Mouse (Mus musculus) heart, postnatal 0 days (tissue): ENCODE data around the gene Rdh16f2. TPM values are rescaled to one million over a fixed set of nuclear protein-coding genes. Genes with fewer than 3 reads are reported as not detected.
"Not testable (repeated sequence)": the region's sequence is repeated elsewhere in the genome, so short reads cannot be mapped to it uniquely, and the experiment has no call there.

Experiments
- ATAC-seq: fragments of 200-750 bp; cut with Nextera tagmentation; 2 replicates; pipeline ENCODE4 v1.8.0; 2017; ENCODE audit warnings: low read depth, moderate number of reproducible peaks, moderate library complexity; ENCODE audit not compliant: insufficient read depth
- DNase-seq: peaks from one replicate; pipeline ENCODE4 v3.0.0-alpha.2; 2016; ENCODE audit warnings: low spot score
- H3K27ac ChIP-seq: fragments of 300-500 bp; sonication (generic); 2 replicates; pipeline ENCODE4 v1.5.1; 2014; ENCODE audit warnings: low read depth, mild to moderate bottlenecking
- H3K27me3 ChIP-seq: fragments of 300-500 bp; sonication (generic); 2 replicates; pipeline ENCODE4 v1.6.1; 2014; ENCODE audit warnings: low read length, mixed read lengths; ENCODE audit not compliant: control insufficient read depth, insufficient read depth
- H3K36me3 ChIP-seq: fragments of 300-500 bp; sonication (generic); replicated peaks from 2 replicates; pipeline ENCODE4 v1.6.1; 2014; ENCODE audit warnings: low read length, mixed read lengths; ENCODE audit not compliant: control insufficient read depth, insufficient read depth
- H3K4me1 ChIP-seq: fragments of 300-500 bp; sonication (generic); 2 replicates; pipeline ENCODE4 v1.6.1; 2014; ENCODE audit warnings: antibody characterized with exemption; ENCODE audit not compliant: control insufficient read depth, insufficient read depth
- H3K4me2 ChIP-seq: fragments of 300-500 bp; sonication (generic); 2 replicates; pipeline ENCODE4 v1.6.1; 2014; ENCODE audit warnings: low read depth, mild to moderate bottlenecking, low read length, moderate library complexity
- H3K4me3 ChIP-seq: fragments of 300-500 bp; sonication (generic); 2 replicates; pipeline ENCODE4 v1.5.1; 2014; ENCODE audit warnings: low read depth, low read length
- H3K9ac ChIP-seq: fragments of 300-500 bp; sonication (generic); replicated peaks from 2 replicates; pipeline ENCODE4 v1.6.1; 2014; ENCODE audit warnings: low read depth, low read length, mixed read lengths
- H3K9me3 ChIP-seq: fragments of 300-500 bp; sonication (generic); replicated peaks from 2 replicates; pipeline ENCODE4 v1.6.1; 2016; ENCODE audit warnings: low read length; ENCODE audit not compliant: control insufficient read depth
- CTCF ChIP-seq: IDR thresholded peaks from 2 replicates; pipeline ENCODE4 v1.5.1; 2016; ENCODE audit warnings: antibody characterized with exemption, control low read depth, low read depth
- EP300 ChIP-seq: IDR thresholded peaks from 2 replicates; pipeline ENCODE4 v1.6.1; 2016; ENCODE audit warnings: antibody characterized with exemption, low read depth
- WGBS: fragments of 180-500 bp; shearing (Covaris S2); extraction: QIAGEN DNeasy Blood & Tissue Kit; methylation state at CpG from one replicate; pipeline ENCODE4 v1.1.7; 2014; 5-methylcytosine and 5-hydroxymethylcytosine counted together
- polyA plus RNA-seq: library from polyadenylated mRNA; unstranded; fragments of >200 nt; fragmentation: Nextera tagmentation; extraction: Ambion mirVana; gene quantifications from 2 replicates; pipeline ENCODE4 v1.2.1, GENCODE M21; 2015
- total RNA-seq: library from RNA; depleted of rRNA; stranded (reverse); fragments of >200 nt; gene quantifications from 2 replicates; pipeline ENCODE4 v1.2.3, GENCODE M21; 2014; ENCODE audit warnings: low replicate concordance; rRNA removed

Rdh16f2 gene
- not detected in 2 replicates for total RNA-seq
- polyA plus RNA-seq: not detected in 2 replicates

DNA sequence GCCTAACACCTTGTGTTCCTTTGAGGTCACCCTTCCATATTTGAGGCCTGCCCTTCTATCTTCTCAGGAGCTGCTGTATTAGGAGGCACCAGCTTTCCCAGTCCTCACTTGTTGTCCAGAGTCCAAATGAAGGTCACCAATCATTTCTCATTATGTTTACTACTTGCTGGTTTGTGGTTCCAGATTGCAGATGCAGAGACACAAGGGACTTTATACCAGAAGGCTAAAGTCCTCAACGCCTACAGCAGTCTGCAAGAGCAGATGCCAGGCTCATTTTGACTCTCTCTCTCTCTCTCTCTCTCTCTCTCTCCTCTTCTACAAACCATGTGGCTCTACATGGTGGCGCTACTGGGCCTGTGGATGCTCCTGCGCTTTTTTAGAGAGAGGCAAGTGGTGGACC, at the start of gene Rdh16f2:
Gene Rdh16f2 (plus strand): TSS at position 243 of the 400 bp plus-strand sequence.
- WGBS: 72% methylated on average over 3 of the region's 3 CpGs
- no peaks in the 10 kb centered on the region for H3K36me3 ChIP-seq
- no peak for TF ChIP-seq EP300
- TF ChIP-seq CTCF: no peak
- H3K9me3 ChIP-seq: no peaks in the 10 kb centered on the region
- DNase-seq (no peak), ATAC-seq (no peak)
- H3K4me1 ChIP-seq: no peaks in the 10 kb centered on the region
- H3K27me3 ChIP-seq: no peaks in the 10 kb centered on the region
- no peak within 1 kb of the TSS for H3K4me2 ChIP-seq
- no peak within 1 kb of the TSS for H3K4me3 ChIP-seq
- no peak within 1 kb of the TSS for H3K27ac ChIP-seq
- no peak within 1 kb of the TSS for H3K9ac ChIP-seq

DNA sequence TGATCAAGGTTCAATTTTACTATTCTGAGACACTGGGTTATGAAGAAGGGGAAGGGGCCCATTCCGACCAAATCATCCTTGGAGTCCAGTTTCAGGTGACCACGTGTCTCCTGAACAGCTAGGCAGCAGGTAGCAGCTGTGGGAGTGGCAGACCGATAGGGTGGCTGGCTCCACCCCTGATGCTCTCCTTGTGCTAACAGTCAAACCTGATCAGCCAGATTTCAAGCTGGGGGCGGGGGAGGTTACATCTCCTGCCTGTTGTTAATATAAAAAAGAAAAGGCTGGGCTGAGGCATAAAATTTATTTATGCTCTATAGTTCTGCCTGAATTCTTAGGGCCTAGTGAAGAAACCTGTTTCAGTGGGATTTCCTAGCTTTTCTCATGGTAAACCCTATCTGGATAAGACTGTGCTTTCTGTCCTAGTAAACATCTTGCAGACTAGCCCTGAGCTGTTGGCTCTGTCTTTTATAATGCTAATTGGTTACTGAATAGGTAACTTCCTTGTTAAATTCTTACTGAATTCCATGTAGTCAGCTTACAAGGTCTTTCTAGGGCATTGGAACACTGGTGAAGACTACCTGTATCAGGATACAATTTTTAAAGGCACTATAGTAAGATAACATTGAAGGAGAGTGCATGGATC, 48.9 kb upstream of the Rdh16f2 start:
- not testable (repeated sequence) for H3K4me1 ChIP-seq, H3K9ac ChIP-seq, DNase-seq, ATAC-seq, H3K27ac ChIP-seq, H3K27me3 ChIP-seq, H3K4me3 ChIP-seq, H3K9me3 ChIP-seq, H3K4me2 ChIP-seq, H3K36me3 ChIP-seq
- 75% methylated on average over 4 of the region's 4 CpGs for WGBS

DNA sequence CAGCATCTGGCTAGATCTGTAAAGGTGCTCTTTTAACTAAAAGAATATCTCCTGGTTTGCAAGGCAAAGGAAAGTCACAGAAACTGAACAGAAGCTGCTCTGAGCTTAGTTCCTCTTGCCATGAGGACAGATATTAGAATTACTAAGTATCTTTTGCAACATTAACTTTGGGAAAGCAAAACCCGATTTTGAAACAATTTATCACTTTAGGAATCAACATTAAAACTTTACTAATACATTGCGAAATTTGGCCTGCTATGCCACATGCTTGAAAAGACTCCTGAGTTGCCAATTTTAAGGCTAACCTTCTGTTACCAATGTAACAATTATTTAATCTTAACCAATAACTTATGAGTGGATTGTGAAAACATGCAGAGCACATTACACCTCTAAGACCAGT, 44.5 kb upstream of the Rdh16f2 start:
- H3K27me3 ChIP-seq, ATAC-seq, H3K4me3 ChIP-seq, H3K9ac ChIP-seq, H3K4me2 ChIP-seq, H3K4me1 ChIP-seq, H3K27ac ChIP-seq, H3K9me3 ChIP-seq, DNase-seq, H3K36me3 ChIP-seq: not testable (repeated sequence)
- WGBS: 81% methylated on average over 2 of the region's 2 CpGs

GRCm38 (mm10) chr10:127825386-127825785, 40.9 kb upstream of the Rdh16f2 start:
- ATAC-seq (no peak), DNase-seq (no peak)
- Histone ChIP-seq H3K27ac (no peak overlapping the region), H3K9me3 (no peaks in the 10 kb centered on the region), H3K4me1 (no peaks in the 10 kb centered on the region), H3K9ac (no peak overlapping the region), H3K4me3 (no peak overlapping the region), H3K36me3 (no peaks in the 10 kb centered on the region), H3K27me3 (no peaks in the 10 kb centered on the region), H3K4me2 (no peak overlapping the region)
- TF ChIP-seq CTCF (peak; percentile 44), EP300 (no peak)
- 71% methylated on average over 6 of the region's 6 CpGs for WGBS

GRCm38 (mm10) chr10:127829121-127829520, 37.2 kb upstream of the Rdh16f2 start:
- Histone ChIP-seq H3K9ac (no peak overlapping the region), H3K36me3 (no peaks in the 10 kb centered on the region), H3K27ac (no peak overlapping the region), H3K4me3 (no peak overlapping the region), H3K4me2 (no peak overlapping the region), H3K9me3 (no peaks in the 10 kb centered on the region), H3K4me1 (no peaks in the 10 kb centered on the region), H3K27me3 (no peaks in the 10 kb centered on the region)
- no peak for TF ChIP-seq EP300
- no peak for TF ChIP-seq CTCF
- 60% methylated on average over 3 of the region's 3 CpGs for WGBS
- ATAC-seq (no peak), DNase-seq (no peak)

GRCm38 (mm10) chr10:127834186-127834585, 32.1 kb upstream of the Rdh16f2 start:
- H3K27me3 ChIP-seq, H3K4me2 ChIP-seq, H3K4me3 ChIP-seq, H3K4me1 ChIP-seq, H3K27ac ChIP-seq, H3K9ac ChIP-seq, H3K36me3 ChIP-seq, H3K9me3 ChIP-seq, ATAC-seq, DNase-seq: not testable (repeated sequence)
- WGBS: 93% methylated on average over 1 of the region's 1 CpGs
